Mouse (Mus musculus) inflammation-experienced regulatory T-cells, adult 6 months (primary cell): ENCODE data around the gene Slc17a3. TPM values are rescaled to one million over a fixed set of nuclear protein-coding genes. Genes with fewer than 3 reads are reported as not detected.

ENCODE experiments used
- ATAC-seq: one replicate; pipeline ENCODE4 v1.8.0; 2017
- polyA plus RNA-seq, 3 experiments: library from polyadenylated mRNA; unstranded; fragments of 100-300 nt; shearing (Covaris generic); gene quantifications; one replicate each; pipeline ENCODE4 v1.2.1; 2017

Gene Slc17a3
- polyA plus RNA-seq = not detected

DNA sequence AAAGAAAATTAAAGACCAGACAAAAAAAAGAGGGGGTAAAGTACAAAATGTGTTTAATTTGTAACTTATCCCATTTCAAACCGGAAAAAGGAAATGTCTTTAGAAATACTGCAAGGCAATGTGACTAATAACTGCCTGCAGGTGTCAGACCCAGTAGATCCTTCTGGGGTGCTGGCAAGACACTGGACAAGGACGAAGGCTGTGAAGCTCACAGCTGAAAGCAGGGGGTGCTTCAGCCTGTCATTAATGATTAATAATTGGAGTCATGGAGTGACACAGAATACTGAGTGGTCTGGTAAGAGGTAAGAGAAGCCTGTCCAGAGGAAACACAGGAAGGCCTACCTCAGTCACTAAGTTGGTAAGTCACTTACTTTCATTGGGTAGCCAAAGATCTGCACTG lies at the start of gene Slc17a3:
Slc17a3 (plus strand) TSS at position 127 of the 400 bp plus-strand sequence.
- ATAC-seq = no peak

DNA sequence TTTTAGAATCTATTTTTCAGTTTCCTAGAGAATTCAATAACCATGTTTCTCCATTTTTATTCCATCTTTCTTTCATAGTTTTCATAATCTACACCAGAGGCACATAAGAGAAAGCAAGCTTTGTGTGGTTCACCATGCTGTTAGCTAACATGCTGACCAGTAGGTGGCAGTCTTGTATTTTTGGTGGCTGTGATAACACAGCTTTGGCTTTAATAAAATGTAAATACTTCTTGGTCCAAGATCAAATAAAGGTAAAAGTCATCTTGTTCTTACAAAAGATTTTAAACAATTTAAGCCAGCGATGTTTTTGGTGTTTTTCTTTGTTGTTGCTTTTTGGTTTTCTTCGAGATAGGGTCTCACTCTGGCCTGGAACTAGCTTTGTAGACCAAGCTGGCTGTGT lies 46.7 kb upstream of the Slc17a3 start:
- no peak for ATAC-seq

DNA sequence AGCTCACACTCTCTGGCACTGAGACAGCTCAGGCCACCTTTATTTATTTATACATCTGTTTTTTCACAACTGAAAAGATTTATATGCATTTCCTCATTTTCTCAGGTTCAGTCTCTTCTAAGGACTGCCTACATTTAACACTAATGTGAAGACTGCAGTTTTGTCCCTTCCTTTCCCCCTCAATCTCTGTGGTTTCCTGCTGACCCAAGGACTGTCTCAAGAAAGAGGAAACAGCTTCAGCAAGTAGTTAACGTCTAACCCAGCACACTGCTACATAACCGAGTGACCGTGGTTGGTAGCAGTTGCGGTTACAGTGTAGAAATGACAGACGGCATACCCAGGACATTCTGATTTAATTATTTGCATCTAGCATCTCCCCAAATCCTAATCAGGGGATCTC lies 39.8 kb upstream of the Slc17a3 start:
- no peak for ATAC-seq

- ATAC-seq = no peak
These were observed 34.7 kb upstream of the Slc17a3 start for GRCm38 (mm10) chr13:23804532-23804931.

DNA sequence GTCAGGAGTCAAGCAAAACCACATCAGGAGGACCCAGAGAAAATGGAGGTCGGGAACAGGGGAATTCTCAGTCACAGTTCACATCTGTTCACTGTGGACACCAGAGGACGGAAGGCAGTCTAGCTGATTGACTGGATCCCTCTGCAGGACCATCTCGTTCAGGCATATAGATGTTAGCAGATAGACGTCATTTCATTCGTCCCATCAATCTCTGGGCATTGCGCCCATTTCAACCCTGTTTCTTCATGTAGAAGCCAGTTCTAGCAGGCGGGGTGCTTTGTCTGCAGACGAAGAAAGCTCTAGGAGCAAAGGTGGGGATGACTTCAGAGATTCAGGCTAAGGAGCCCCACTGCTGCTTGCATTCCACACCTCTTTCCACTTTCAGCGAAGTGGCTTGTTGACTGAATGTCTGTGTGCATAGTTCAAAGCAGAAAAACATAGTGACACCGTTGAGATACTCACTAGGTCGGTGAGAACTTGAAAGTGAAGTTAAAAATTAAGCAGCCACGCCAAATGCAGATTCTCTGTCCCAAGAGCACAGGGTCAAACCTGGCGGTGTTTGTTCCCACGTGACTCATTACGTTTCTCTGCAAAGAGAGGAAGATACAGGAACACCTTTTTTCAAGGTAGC lies 32.7 kb upstream of the Slc17a3 start, which contains the start of gene Slc17a2:
Slc17a2 (plus strand) TSS at position 572 of the 631 bp plus-strand sequence.
- no peak for ATAC-seq

DNA sequence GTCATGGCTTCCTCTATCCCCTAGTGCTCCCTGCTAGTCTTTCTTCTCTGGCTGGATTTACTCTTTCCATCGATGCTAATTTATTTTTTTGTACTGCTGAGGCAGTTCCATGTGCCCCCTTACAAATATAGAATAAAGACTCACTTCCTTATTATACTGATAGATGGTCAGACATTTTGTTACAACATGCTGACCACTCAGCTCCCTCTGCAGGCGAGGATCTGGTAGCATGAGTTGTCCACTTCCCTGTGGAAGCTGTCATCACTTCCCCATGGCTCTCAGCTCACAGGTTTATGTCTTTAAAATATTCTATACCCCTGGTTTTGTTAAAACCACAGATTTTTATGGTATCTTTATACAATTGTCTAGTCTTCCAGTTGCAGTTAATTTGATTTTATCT lies 23.1 kb upstream of the Slc17a3 start:
- ATAC-seq = no peak

DNA sequence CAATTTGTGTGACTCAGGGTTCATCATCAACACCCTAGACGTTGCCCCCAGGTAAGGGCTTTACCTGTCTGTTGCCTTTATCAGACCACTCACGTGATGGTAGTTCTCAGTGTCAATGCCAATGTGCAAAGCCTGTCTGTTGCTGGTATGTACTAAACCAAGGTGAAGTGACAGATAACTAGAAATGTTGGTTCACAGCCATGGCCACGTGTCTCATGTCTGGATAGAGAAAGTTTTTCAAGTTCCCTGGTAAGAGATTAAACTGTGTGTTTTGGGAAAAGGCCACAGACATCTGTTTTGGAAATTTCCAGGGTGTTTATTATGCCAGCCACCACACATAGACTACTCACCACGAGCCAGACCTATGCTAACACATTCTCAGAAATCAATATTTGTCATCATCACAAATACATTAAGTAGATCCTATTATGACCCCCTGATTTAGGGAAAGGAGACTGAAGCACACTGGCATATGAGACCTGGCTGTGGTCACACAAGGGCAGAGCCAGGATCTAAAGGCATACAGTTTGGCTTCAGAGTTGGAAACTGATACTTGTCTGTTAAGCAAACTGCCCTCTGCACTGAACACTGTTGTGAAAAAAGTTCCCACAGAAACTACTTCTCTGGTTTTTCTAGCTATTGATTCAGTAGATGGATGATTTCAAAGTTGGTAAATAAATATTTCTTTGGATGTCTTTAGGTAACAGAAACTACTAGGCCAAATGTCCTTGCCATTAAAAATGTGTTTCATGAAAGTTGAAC lies 18.9 kb upstream of the Slc17a3 start:
- ATAC-seq = no peak

DNA sequence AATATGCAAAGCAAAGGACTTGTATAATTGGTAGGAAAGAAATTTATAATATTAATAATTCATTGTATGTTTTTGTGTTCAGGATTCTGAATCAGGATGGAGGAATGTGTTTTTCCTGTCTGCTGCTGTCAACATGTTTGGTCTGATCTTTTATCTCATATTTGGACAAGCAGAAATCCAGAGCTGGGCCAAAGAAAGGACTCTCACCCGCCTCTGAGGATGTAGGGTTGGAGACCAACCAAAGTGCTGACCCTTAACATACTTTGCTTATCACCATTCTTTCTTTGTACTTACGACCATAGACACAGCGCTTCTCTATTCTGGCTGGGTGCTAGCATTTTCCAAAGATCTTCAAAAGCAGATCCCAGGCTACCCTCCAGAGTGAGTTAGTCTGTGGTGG lies 17.0 kb upstream of the Slc17a3 start:
- no peak for ATAC-seq

- no peak for ATAC-seq
These were observed 12.6 kb upstream of the Slc17a3 start for GRCm38 (mm10) chr13:23826606-23827005.

DNA sequence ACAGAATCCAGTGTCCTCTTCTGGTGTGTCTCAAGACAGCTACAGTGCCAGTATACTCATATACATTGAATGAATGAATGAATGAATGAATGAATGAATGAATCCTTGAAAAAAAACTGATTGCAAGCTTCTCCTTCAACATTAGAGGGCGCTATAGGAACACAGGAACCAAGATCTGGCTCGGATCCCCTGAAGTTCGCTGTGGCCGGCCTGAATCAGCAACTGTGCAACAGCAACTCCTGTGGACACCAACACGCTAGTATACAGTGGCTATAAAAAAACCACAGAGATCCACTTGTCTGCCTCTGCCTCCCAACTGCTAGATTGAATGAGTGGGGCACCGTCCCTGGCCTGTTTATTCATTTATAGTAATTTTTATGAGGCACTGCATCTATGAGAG lies 6.2 kb upstream of the Slc17a3 start:
- ATAC-seq = no peak

DNA sequence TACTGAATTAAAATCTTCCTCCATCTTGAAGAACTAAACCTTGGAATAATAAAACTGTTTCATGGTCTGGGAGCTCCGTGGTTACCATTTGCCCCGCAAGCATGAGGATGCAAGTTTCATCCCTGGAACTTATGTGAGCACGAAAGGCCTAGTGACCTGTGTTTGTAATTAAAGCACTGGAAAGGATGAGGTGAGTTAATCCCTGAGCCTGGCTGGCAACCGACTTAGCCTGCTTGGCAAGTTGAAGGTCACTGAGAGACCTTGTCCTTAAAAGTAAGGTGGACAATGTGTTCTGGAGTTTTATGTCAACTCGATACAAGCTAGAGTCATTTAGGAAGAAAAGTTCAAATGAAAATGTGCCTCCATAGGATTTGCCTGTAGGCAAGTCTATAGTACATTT lies 4.4 kb upstream of the Slc17a3 start:
- ATAC-seq = no peak

- ATAC-seq = no peak
These were observed 2.6 kb upstream of the Slc17a3 start for GRCm38 (mm10) chr13:23836630-23837029.

DNA sequence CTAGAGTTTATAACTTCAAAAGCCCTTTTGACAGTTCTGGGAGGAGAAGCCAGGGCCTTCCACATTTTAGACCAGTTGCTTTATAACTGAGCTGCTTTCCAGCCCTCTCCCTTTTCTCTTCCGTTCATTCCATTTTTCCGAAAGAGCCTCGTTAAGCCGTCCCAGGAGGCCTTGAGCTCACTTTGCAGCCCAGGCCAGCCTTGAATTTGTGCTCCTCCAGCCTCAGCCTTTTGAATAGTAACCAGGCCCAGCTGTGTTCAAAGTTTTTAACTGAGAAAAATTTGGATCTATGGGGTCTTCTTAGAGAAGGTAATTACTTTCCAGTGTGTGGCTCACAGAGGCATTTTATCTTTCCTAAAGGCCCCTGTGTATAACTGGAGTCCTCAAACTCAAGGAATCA lies 6.6 kb downstream of the Slc17a3 start:
- ATAC-seq = no peak

DNA sequence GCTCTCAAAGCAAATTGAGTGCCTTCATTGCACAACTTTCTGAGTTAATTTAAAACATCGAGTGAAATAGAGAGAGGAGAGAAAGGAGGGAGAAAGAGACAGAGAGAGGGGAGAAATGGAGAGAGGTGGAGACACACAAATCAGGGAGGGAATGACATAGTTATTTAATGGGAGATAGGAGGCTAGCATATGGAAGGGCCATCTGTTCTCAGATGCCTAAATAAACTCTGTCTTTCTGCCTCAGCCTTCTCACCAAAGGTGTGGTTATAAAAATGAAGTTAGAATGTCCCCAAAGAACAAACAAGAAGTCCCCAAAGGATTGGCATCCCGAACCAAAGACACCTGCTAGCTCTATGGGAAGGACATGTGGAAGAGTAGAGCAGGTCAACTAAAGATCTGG lies 10.1 kb downstream of the Slc17a3 start:
- ATAC-seq = no peak

GRCm38 (mm10) chr13:23856401-23856800 lies 17.2 kb downstream of the Slc17a3 start:
- no peak for ATAC-seq

DNA sequence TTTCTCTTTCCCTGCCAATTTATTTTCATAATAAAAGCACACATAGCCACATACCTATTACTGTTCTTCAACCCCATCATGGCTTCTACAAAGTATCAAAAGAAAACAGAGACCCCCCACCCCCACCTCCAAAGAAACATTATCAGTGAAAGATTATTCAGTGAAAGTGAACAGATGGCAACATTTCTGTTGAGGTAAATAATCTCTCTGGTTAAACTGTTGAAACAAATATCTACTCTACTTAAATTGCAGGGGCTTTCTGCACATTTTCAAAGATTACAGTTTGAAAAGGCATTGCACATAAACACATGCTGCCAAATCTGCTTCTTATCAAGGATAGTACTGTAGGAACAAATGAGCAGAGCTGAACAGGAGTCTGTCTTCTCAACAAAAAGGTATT lies 22.6 kb downstream of the Slc17a3 start:
- no peak for ATAC-seq

DNA sequence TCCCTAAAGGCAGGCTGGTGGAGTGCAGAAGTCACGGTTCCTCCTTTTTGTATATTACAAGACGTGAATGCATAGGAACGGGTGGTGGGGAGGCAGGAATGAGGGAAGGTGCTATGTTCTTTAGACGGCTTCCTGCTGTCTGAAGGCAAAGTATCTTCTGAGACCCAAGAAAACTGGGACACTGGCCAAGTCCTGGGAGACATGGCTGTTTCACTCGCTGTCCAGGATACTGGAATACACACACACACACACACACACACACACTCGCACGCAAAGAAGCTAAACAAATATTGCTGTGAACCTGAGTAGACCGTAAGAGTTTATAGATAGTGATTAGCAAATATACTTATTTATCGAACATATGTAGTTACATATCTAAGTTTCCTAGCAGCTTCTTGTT lies 25.5 kb downstream of the Slc17a3 start:
- ATAC-seq = no peak

GRCm38 (mm10) chr13:23866086-23866710 lies 27.0 kb downstream of the Slc17a3 start:
- no peak for ATAC-seq

- no peak for ATAC-seq
These were observed 27.8 kb downstream of the Slc17a3 start for GRCm38 (mm10) chr13:23867000-23867399.

- ATAC-seq = no peak
These were observed 28.2 kb downstream of the Slc17a3 start, which contains the start of gene Slc17a1 for GRCm38 (mm10) chr13:23867405-23867804. Slc17a1 (plus strand) TSS chr13:23867750.

DNA sequence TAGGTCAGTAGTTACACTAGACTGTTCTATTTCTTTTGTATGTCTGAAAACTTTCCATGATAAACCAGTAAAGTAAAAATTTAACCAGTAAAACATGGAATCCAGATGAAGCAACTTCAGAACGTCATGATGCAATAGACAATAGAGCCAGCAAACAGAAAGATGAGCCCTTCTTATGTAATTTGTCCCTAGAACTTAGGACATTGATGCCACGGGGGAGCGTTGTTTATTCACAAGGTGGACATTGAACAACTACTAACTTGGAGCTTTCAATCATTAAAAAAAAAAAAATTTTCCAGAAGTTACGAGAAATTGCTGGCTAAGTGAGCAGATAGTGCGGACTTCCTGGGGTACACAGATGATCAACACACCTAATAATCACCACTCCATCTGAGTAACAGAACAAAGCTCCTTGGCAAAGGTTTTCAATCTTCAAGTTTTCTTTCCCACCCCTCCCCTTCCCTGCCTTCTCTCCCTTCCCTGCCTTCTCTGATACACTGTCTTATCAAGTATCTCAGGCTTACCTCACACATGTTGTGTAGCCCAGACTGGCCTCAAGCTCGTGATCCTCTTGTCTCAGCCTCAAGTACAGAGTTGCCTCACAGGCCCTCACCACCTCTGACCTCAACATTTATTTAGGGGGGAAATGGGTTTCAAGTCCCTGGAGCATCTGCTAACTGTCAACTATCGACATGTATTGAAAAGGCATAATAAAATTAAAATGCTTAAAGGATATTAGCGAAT lies 29.7 kb downstream of the Slc17a3 start:
- ATAC-seq = no peak

DNA sequence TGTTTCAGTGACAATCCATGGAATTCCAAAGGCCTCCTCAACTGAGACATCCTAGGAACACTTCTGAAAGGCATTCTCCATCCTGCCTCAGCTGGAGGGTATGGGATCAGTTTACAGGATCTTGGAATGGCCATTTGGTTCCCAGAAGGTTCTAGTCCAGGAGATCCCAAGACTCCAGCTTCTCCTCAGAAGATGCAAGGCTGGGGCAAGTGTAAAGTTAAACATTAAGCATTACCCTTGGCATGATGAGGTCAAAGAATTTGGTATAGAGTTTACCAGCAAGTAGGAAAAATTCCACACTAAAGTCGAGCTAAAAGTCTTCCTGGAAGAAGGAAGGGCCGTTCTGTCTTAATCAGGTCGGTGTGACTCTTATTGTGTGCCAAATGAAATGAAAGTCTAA lies 30.8 kb downstream of the Slc17a3 start:
- ATAC-seq = no peak

- ATAC-seq = no peak
These were observed 33.9 kb downstream of the Slc17a3 start for GRCm38 (mm10) chr13:23873141-23873540.
